Mouse (Mus musculus) WW6 (cell line): ENCODE results near the gene Amigo1.

Experiments used
- DNase-seq: peaks from one replicate; pipeline ENCODE4 v3.0.0-alpha.2; 2013; ENCODE audit warnings: low read depth, low spot score

The Amigo1 gene

DNA sequence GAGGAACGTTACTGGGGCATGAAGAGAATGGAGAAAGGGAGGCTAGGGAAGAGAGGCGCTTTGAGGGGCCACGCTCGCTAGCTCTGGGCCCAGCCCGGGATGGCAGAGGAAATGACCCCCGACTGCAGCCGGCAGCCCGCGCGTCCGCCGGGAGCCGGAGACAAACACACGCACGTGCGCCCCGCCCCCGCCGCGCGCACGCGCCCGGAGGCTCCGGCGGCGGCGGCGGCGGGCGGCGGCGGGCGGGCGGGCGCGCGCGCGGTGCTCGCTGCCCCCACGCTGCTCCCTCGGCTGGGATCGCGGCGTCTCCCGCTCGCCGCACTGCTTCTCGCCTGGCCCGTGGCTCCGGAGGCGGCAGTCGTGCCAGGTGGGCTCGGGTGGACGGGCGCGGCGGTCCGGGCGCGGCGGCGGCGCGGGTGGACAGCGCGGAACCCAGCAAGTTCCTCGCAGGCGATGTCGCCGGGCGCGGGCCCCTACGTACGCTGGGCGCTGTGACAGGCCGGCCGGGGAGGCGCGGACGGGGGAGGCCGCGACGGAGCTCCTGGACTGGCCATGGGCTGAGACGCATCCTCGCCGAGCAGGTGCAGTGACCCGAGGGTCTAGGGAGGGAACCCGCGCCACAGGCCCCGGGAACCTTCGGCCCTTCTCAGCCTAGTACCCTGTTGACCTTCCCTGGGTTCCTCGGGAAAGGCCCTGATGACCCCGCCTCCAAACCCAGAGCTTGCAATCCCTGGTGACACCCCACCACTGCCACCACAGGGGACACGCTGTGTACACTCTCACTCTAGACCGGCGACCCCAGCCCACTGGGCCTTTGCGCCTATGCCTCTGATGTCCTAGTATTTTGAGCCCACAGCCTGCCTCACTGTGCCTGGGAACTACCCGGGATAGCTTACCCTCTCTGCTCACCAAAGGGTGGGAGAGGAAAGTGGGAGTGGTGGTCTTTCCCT is at the start of gene Amigo1:
Gene Amigo1, plus strand, starts transcription at position 238 of the 950 bp plus-strand sequence.
- no peak for DNase-seq

DNA sequence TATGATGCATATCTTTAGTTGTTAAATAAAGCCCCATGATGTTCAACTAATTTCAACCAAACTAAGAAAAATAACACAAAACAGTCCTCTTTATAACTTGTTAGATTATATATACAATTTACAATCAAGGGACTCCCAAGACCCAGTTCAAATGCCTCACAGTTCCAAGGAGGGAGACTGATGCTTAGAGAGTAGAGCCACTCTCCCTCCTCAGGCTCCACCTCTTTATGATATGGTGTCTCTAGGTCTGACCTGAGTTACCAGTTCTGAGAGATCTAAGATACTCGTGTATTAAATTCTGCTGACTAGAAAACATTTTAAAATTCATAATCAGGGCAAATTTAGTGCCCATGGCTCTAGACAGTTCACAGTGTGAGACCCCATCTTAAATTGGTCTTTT is 47.0 kb upstream of the Amigo1 start:
- DNase-seq = no peak

DNA sequence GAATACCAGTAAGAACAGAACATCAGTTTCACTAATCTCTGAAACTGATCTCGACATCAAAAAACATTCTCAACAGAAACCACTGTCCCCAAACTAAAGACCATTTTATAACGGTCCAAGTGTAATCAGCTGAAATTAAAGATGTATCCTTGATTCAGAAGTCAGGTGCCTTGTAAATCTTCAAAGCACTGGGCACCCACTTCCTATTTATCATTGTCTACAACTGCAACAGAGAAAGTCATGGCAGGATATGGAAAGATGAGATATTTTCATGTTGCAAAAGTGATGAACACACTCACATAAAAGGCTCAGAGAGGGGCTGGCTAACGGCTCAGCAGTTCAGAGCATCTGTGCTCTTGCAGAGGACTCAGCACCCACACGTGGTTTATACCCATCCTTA is 45.3 kb upstream of the Amigo1 start:
- DNase-seq = no peak

DNA sequence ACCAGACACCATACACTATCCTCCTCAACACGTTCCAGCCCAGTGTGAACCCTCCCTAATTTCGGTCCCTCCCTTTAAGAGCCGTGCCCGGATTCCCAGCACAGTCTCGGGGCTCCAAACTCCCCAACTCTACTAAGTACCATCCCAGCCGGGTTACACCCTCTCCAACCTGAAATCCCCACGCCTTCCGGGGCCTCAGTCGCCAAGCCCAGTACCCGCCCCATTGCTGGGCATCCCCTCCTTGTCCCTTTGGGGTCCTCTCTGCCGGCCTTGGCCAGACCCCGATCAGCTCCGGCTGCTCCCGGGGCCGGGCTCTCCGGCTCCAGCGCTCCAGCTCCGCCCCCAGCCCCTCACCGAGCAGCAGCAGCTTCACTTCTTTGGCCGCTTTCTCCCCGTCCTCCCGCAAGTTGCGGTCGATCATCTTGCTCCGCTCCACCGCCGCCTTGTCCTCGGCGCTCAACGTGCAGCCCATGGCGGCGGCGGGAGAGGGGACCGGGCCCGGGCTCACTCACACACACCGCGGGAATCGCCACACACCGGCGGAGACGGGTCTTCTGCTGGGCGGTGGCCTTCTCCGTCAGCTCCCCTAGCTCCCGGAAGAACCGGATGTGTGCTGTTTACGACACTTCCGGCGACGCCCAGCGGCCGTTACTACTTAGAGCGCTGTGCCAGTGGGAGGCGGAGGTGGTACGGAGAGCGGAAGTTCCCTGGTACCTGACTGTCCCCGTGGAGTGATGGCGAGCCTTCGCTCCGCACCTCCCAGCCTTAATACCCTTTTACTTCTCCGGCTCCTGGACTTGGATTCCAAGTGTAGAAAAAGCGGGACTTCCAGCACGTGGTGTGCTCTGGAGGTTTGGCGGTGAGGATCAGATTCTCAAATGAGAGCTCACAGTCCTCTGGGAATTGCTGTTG is 40.3 kb upstream of the Amigo1 start, which contains the start of gene Gnai3:
Gene Gnai3, minus strand, starts transcription at position 613 of the 912 bp plus-strand sequence.
- DNase-seq = peak; percentile 76

DNA sequence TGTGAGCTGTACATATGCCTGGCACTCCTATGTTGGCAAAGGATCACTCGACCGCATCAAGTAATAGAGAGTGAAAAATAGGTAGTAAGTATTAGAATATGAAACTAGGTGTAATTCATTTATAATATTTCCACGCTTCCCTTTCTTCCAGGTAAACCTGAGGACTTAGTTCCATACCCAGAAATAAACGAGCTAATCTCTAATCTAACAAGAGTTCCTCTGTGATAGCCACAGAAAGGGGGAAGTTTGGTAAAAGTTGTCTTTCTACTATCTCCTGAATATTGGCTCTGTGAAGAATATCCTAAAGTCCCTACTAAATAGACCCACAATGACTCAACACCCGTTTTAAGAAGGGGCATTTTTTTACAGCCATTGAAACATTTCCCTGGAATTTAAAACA is 39.5 kb upstream of the Amigo1 start:
- DNase-seq = no peak

DNA sequence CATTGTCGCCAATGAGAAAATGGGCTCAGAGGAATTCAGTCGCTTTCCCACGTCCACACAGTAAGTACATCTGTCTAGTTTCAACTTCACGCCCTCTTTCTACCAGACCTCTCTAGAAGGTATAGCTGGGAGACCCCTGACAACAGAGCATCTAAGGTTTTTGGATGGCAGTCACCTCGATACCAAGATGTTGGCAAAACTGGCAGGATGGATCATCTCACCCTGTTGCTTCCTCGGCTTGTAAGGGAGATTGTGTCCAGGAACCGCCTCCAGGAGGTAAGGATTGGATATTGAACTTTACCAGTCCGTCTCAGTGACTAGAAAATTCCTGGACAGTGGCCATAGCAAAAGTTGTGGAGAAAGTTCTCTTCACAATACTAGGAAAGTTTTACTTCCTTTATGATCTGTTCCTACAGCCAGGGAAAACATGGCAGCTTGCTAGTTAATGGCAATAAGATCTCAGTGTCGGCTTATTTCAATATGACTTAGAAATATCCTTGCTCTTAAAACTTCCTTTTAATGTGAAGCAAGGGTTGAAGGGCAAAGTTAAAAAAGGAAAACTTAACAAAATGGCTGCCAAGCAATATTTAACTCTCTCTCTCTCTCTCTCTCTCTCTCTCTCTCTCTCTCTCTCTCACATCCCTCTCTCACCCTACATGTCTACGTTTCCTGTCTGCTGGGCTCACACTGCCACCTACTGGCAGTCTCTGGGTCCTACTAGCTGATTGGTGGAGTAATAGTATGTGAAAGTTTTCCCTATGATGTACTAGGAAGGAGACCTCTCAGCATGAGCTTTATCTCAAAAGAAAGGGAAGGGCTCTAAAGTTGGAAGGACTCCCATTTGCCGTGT is 38.5 kb upstream of the Amigo1 start:
- DNase-seq = peak; percentile 56

DNA sequence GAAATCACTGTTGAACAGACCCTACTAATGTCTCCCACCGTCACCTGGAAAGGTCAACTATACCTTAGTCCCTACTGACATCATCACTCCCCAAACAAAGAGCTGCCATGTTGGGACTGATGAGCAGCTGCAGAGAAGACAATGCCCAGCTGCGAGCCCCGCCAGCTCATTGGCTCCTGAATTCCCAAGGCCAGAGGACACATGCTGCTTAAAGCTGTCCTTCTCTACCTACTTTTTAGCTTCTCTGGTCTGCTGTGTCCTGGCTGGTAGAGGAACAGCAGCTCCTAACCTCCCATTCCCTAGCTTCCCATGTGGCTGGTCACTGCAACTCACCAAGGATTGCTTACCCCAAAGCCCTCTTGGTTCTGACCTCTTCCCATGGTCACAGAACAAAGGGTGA is 33.8 kb upstream of the Amigo1 start:
- no peak for DNase-seq

DNA sequence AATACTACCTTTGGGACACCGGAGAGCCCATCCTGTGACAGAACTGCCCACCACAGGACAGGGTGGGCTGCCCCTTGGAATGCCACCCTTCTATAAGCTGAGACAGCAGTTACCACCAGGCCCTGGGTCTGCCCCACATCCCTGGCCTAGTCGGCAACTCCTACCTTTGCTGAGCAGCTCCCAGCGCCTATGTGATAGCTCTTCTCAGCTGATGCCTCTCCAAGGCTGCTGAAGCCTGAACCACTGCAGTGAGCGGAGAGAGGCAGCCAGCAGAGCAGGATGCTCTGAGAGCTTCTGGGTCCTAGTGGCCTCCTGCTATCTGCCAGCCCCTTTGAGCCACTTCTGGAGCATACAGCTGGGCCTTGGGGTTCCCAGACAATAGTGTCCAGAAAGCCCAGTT is 31.5 kb upstream of the Amigo1 start, which contains the start of gene Gpr61:
Gene Gpr61, minus strand, starts transcription at position 227 of the 400 bp plus-strand sequence.
- no peak for DNase-seq

DNA sequence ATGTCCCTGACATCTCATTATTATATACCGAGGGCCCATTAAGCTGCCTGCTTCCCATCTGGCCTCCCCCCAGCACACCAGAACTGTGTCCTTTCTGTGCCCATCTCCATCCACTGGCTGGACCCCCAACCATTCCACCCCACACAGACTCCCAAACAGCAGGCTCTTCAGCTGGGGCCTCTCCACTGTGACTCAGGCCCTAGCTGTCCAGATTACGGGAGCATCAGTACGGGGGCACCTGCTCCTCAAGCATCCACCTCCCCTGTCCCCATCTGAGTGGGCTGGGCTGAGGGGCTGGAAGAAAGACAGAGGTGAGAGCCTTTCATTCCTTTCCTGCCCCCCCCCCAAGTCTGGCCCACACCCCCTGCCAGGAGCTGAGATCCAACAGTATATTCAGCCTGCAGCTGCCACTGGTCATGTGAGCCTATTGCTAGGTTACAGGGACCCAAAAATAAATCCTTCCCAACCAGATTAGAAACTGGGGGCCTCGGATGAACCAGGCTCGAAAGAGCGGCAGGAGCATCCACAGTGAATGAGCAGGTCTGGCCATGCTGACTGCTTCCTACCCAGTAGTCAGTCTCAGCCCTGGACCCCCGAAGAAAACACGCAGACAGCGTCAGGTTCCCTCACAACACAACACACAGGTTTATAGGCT is 27.6 kb upstream of the Amigo1 start:
- DNase-seq = no peak

DNA sequence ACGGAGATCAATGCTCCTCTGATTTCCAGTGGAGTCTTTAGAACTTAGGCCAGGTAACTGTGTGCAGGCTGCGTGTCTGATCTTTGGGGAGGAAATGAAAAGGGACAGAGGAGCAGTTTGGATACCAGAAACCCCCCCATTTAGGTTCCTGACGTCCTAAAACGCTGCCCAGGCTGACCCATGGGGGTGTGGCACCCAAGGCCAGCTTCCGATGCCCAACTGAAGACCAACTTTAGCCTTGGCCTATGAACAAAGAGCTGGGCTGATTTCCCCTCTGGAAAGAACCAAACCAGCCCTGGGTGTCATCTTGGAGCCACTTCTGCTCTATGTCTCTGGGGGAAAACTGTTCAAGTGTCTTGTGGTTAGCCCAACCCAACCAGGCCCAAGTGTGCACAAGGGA is 22.0 kb upstream of the Amigo1 start:
- no peak for DNase-seq

DNA sequence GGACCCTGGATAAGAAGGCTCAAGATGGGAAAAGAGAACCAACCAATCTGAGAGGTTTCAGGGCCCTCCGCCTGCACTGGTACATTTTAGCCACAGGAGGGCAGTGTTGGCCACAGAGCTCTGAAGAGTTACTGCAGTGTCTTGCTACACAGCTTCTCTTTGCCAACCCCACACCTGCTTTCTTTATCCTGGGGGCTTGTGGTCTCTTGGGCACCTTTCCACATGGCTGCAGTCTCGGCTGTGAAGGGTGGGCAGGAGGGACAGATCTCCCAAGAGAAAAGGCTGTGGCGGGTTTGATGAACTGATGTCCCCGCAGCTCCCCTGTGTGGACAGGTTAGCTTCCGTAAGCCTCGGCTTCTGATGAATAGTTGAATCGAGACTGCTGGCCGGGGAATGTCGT is 21.3 kb upstream of the Amigo1 start:
- peak; percentile 42 for DNase-seq

DNA sequence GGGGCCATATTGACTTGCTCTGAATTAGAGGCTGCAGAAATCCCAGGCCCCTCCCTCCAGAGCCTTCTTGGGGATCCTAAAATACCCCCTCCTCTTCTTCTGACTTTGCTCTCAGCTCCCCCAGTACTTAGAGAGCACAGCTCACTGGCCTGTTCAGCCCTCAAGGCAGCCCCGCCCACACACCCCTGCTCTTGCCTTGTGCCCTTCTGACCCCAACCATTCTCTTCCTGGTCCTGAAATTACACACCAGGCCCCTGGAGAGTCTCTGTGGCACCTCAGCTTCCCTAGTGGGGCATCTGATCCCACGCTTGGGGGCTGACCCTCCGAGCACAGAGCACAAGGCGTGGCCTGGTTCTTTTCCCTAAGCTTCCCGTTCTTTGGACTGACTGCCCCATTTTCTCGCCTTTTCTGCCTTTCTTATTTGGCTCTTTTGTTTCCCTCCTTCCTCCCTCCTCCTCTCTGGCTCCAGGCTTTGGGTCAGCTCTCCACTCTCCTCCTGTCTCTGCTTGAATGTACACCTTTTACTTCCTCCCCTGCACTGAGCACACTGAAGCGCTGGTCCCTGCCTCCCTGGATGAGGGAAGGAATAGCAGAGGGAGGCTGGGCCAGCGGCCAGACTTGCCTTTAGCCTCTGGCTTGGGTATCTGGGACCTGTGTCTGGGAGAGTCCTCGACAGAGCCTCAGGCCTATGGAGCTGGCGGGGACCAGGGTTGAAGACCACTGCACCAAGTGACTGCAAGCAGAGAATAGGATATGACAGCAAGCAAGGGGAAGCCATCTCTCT is 20.4 kb upstream of the Amigo1 start:
- DNase-seq = no peak

DNA sequence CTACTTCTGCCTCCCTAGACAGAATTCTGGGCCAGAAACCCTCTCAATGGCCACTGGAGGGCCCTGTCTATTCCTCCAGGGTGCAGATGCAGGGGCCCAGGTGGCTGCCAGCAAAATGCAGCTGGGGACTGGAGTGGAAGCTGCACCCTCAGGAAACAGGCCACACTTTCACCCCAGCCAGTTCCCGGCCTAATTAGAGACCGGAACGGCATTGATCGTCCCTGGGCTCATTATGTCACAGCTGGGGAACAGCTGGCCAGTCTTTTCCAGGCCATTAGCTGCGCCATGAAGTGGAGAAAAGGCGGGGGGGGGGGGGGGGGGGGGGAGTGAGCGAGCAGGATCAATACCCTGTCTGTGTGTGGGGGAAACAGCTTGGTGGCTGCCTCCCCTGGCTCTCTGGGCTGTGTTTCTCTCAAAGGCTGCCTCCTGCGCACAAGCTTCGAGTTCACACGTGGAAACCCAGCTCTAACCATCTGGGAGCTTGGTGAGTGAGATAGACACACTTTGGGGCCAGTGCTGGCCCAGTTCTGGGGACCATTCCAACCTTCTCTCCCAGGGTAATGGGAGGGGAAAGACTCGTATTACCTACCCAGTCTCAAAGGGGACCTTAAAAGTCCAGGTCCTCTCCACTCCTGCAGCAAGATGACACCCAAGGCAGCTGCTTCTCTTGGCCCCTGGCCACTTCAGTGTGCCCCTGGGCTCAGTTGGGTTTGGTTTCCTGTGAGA is 19.5 kb upstream of the Amigo1 start:
- DNase-seq = no peak

DNA sequence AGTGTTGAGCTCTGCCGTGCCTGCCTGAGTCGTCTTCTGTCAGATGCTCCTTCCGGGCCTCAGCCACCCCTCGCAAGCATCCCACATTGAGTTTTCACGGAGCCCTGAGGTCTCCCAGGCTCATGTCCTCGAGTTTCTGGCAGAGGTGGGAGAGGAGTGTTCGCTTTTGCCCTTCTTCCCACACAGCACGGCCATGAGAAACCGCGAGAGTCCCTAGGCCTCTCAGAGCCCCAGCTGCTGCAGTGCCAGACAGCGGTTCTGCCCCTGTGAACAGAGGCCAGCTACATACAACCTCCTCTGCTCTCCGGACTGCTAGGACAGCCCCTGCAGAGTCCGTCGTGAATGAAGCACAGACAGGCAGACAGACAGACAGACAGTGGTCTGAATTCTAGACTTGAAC is 18.6 kb upstream of the Amigo1 start:
- no peak for DNase-seq

DNA sequence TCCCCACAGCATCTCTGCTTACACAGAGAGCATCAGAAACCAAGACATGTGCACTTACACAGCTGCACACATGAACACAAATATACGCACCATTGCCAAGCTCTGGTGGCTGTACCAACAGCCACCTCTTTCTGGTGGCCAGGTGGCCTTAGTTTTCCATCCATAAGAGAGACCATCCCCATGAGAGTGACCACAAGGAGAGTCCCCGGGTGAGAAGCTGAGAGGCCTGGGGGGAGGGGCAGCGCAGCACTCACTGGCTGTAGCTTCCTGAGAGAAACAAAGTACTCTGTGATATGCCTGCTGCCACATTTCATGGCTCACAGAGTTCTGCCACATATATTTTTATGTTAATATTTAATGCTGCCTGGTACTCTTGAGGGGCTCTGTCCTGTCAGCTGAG is 16.9 kb upstream of the Amigo1 start:
- no peak for DNase-seq

DNA sequence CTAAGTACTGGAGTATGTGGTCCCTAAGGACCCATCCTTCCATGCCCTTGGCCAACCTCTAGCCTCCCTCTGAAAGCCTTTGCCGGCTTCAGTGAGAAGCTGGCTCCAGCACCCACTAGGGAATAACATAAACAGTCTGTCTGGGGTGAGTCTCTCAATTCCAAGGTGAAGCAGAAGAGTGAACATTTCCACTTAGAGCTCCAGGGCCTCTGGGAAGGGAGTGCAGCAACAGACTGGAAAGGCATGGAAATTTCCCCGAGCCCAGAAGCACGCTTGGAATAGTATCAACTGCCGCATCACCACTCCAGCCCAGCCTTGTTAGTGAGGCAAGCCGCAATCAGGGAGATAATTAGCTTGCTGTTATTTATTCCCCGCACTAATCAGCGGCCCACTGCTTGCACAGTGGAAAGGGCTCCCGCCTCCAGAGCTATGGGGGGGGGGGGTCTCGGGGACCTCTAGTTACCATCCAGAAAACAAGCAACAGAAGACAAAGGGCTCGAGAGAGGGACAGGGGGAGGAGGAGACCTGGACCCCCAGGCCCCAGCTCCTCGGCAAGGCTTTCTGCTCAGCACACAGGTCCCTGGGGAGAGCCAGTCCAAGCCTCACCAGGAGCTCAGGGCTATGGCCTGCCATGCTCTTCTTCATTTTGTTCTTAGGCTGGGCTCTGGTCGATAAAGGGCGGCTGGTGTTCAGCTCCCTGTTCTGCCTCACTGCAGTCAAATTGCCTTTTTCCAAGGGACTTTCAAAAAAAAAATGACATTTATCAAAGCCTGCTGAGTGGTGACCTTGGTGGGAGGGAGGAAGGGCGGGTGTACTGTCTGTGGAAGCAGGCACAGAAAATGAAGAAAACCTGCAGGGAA is 11.2 kb upstream of the Amigo1 start:
- DNase-seq = no peak

DNA sequence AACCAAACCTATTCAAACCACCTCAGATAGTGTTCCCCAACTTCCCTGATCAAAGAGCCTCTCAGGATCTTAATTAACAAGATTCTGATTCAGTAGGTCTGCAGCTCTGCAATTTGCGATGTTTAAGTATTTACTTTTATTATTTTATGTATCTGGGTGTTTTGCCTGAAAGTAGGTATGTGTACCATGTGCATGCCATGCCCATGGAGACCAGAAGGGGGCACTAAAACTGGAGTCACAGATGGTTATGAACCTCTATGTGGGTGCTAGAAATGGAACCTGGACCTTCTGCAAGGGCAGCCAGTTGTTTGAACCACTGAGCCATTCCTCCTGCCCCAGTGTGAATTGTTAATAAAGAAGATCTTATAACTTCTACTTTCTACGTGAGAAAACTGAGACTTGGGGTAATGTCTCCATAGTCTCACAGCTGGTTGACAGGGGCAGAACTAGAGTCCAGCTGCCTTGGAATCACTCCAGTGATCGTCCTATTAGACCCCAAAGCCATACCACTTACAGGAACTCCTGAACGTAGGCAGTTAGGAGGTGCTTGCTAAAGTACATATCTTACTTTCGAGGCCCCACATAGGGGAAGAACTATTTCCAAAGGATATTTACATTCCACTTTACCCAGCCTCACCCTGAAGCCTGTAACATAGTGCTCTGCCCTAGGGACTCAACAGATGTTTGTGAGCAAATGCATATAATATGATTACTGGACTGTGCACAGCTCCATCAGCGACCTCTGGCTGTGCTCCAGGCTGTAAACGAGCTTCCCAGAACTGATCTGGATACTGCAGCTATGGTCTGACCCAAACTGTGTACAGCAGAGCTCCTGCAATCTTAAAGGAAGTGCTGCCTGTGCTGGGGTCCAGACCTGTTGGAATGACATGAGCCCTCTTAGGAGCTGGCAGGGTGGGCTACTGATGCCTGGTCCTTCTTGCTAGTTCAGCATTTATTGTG is 7.1 kb upstream of the Amigo1 start:
- DNase-seq = no peak
